Mouse (Mus musculus) yolk sac, embryonic 10.5 days (tissue): ENCODE results near the gene Galnt6.
"Not testable (repeated sequence)": the region's sequence is repeated elsewhere in the genome, so short reads cannot be mapped to it uniquely, and the experiment has no call there.

Source experiments
- DNase-seq: peaks from one replicate; pipeline ENCODE4 v3.0.0-alpha.2; 2017; ENCODE audit warnings: low spot score

Gene Galnt6

GRCm38 (mm10) chr15:100729281-100729985 is at the start of gene Galnt6:
Gene Galnt6 (minus strand): TSS chr15:100729376.
- DNase-seq = peak; percentile 43

- peak; percentile 13 for DNase-seq
Observed at GRCm38 (mm10) chr15:100777020-100778016, 48.1 kb upstream of the Galnt6 start.

- DNase-seq = no peak
Observed at GRCm38 (mm10) chr15:100776424-100776823, 47.2 kb upstream of the Galnt6 start.

GRCm38 (mm10) chr15:100775189-100776166 is 46.3 kb upstream of the Galnt6 start:
- no peak for DNase-seq

- not testable (repeated sequence) for DNase-seq
Observed at GRCm38 (mm10) chr15:100773859-100774258, 44.7 kb upstream of the Galnt6 start.

- no peak for DNase-seq
Observed at GRCm38 (mm10) chr15:100772685-100773084, 43.5 kb upstream of the Galnt6 start.

GRCm38 (mm10) chr15:100770338-100770737 is 41.2 kb upstream of the Galnt6 start:
- no peak for DNase-seq

- not testable (repeated sequence) for DNase-seq
Observed at GRCm38 (mm10) chr15:100769023-100769422, 39.8 kb upstream of the Galnt6 start.

GRCm38 (mm10) chr15:100767851-100768250 is 38.7 kb upstream of the Galnt6 start:
- no peak for DNase-seq

GRCm38 (mm10) chr15:100766826-100767225 is 37.6 kb upstream of the Galnt6 start:
- no peak for DNase-seq

GRCm38 (mm10) chr15:100764163-100764951 is 35.2 kb upstream of the Galnt6 start:
- no peak for DNase-seq

- DNase-seq = no peak
Observed at GRCm38 (mm10) chr15:100762649-100763048, 33.5 kb upstream of the Galnt6 start.

GRCm38 (mm10) chr15:100761419-100762185 is 32.4 kb upstream of the Galnt6 start, which contains the start of gene Slc4a8:
Gene Slc4a8 (plus strand): TSS chr15:100761747.
- peak; percentile 89 for DNase-seq

GRCm38 (mm10) chr15:100761036-100761418 is 31.9 kb upstream of the Galnt6 start:
- no peak for DNase-seq

GRCm38 (mm10) chr15:100759286-100759685 is 30.1 kb upstream of the Galnt6 start:
- DNase-seq = no peak

- peak; percentile 70 for DNase-seq
Observed at GRCm38 (mm10) chr15:100757527-100757978, 28.4 kb upstream of the Galnt6 start.

- no peak for DNase-seq
Observed at GRCm38 (mm10) chr15:100755881-100756624, 26.9 kb upstream of the Galnt6 start.

GRCm38 (mm10) chr15:100755498-100755859 is 26.3 kb upstream of the Galnt6 start:
- no peak for DNase-seq
